Mouse (Mus musculus) urinary bladder, adult 2 months (tissue): ENCODE measurements around the gene Disp2. TPM values are rescaled to one million over a fixed set of nuclear protein-coding genes. Genes with fewer than 3 reads are reported as not detected.

Experiments
- DNase-seq: peaks from one replicate; pipeline ENCODE4 v3.0.0; 2022; ENCODE audit warnings: low spot score
- polyA plus RNA-seq: library from polyadenylated mRNA; depleted of rRNA; stranded (reverse); fragments of >200 nt; gene quantifications from 2 replicates; pipeline ENCODE4 v1.2.3, GENCODE M21; 2012; rRNA removed

Gene Disp2
- polyA plus RNA-seq, result 0.78 and 0.93 TPM in 2 replicates

GRCm38 (mm10) chr2:118779504-118780480 is at the start of gene Disp2:
Gene Disp2 (plus strand): TSS chr2:118779719.
- peak; percentile 69 for DNase-seq

GRCm38 (mm10) chr2:118729816-118730621 is 49.5 kb upstream of the Disp2 start:
- peak; percentile 15 for DNase-seq

GRCm38 (mm10) chr2:118730622-118730915 is 49.0 kb upstream of the Disp2 start:
- peak; percentile 57 for DNase-seq

GRCm38 (mm10) chr2:118731981-118732380 is 47.5 kb upstream of the Disp2 start:
- peak; percentile 7 for DNase-seq

GRCm38 (mm10) chr2:118733341-118733740 is 46.2 kb upstream of the Disp2 start:
- peak; percentile 8 for DNase-seq

- no peak for DNase-seq
Measured at GRCm38 (mm10) chr2:118740341-118740740, 39.2 kb upstream of the Disp2 start.

GRCm38 (mm10) chr2:118741183-118741582 is 38.3 kb upstream of the Disp2 start:
- DNase-seq, result no peak

GRCm38 (mm10) chr2:118743261-118743943 is 36.1 kb upstream of the Disp2 start:
- DNase-seq, result peak; percentile 18

- DNase-seq, result no peak
Measured at GRCm38 (mm10) chr2:118744621-118745020, 34.9 kb upstream of the Disp2 start.

- peak; percentile 92 for DNase-seq
Measured at GRCm38 (mm10) chr2:118745232-118745884, 34.2 kb upstream of the Disp2 start, which contains the start of gene Inafm2. Gene Inafm2 (plus strand): TSS chr2:118745758.

- peak; percentile 42 for DNase-seq
Measured at GRCm38 (mm10) chr2:118745915-118746901, 33.3 kb upstream of the Disp2 start.

- peak; percentile 22 for DNase-seq
Measured at GRCm38 (mm10) chr2:118747301-118747960, 32.1 kb upstream of the Disp2 start.

GRCm38 (mm10) chr2:118749341-118749884 is 30.1 kb upstream of the Disp2 start:
- DNase-seq, result no peak

- no peak for DNase-seq
Measured at GRCm38 (mm10) chr2:118750476-118750875, 29.0 kb upstream of the Disp2 start.

- no peak for DNase-seq
Measured at GRCm38 (mm10) chr2:118751896-118752791, 27.4 kb upstream of the Disp2 start.

- no peak for DNase-seq
Measured at GRCm38 (mm10) chr2:118752792-118753108, 26.8 kb upstream of the Disp2 start.

GRCm38 (mm10) chr2:118754143-118754542 is 25.4 kb upstream of the Disp2 start:
- DNase-seq, result no peak

GRCm38 (mm10) chr2:118755407-118755806 is 24.1 kb upstream of the Disp2 start:
- DNase-seq, result no peak
